Mouse (Mus musculus): Measurements from ENCODE around the gene Impg2.

DNA sequence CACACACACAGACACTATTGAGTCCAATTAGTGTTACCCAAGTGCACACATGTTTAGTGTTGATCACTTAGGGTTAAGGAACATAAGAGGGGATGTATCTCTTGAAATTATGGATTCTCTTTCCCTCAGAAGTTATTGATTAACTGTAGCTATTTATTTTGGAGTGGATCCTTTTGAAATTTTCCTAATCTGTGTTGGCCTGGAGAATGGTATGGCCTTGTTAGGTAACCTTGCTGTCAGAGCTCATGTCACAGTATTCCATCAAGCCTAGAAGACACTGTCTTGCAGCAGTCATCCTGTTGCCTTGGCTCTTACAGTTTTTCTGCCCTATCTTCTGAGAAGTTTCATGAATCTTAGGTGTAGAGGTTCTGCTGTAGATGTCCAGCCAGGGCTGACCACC is 75.6 kb downstream of the Impg2 start:
- TF ChIP-seq CTCF (IDR thresholded peaks at IDR 0.05; ENCODE audit: borderline replicate concordance, insufficient read depth, low read length) (no peak), POLR2A (IDR thresholded peaks at IDR 0.05; ENCODE audit: low read depth, low read length) (no peak)
